Mouse (Mus musculus): ENCODE measurements around the gene Itk. TPM values are rescaled to one million over a fixed set of nuclear protein-coding genes. Genes with fewer than 3 reads are reported as not detected.

Itk gene
- polyA plus RNA-seq, 1 experiment from 2014 or later = not detected

DNA sequence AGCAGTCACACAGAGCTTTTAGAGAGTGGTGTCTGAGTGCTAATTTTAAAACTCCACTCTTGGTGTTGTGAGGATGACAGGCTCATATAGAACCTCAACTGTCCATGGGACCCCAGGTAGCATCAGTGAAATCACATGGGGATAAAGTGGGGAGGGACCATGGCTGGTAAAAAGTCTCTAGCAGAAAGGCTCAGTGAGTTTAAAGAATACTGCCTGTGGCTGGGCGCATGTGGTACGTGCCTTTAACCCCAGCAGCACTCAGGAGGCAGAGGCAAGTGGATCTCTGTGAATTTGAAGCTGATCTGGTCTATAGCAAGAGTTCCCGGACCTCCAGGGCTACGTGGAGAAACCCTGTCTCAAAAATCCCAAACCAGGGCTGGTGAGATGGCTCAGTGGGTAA lies 6.8 kb downstream of the Itk start:
- 79% methylated on average over 4 of the region's 4 CpGs for WGBS
- ATAC-seq = no peak
- no peak overlapping the region for H3K4me3 ChIP-seq (ENCODE audit: low read length)
- no peaks in the 10 kb centered on the region for H3K36me3 ChIP-seq (ENCODE audit: control insufficient read depth, insufficient read depth, low read length)
- H3K4me1 ChIP-seq (ENCODE audit: control insufficient read depth, insufficient read depth, low read depth, low read length) = no peaks in the 10 kb centered on the region
- H3K9ac ChIP-seq (ENCODE audit: low read depth, low read length) = no peak overlapping the region
- H3K27me3 ChIP-seq (replicated peaks; ENCODE audit: control insufficient read depth, insufficient read depth, low read length) = no peaks in the 10 kb centered on the region
- H3K27ac ChIP-seq (ENCODE audit: low read depth, low read length) = no peak overlapping the region
- no peak overlapping the region for H3K4me2 ChIP-seq (ENCODE audit: low read length)
- no peaks in the 10 kb centered on the region for H3K9me3 ChIP-seq (ENCODE audit: control insufficient read depth, low read length)

DNA sequence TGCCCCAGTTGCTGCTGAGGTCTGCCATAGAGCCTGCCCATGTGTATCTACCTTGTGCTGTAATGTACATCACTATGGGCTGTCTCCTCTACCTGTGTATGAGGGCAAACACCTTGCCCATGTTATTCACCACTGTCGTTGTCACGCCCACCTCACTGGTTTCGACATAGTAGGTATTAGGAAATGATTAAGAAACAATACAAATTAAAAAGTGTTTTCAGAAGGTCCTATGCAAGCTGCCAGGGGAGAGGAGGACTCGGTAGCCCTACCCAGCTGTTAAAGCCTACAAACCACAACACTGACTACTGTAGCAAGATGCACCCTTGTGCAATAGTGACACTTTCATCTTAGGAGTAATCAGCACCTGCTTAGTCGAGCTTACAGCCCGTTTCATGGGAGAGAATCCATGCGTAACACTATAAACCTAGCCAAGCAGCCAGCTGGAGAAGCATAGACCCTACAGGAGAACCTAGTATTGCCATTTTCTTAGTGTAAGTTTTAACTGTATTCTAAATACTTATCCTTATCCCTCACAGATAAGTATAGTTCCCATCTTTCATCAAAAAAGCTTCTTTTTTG lies 9.1 kb downstream of the Itk start:
- Histone ChIP-seq H3K4me1 (ENCODE audit: control insufficient read depth, insufficient read depth, low read depth, low read length) (no peaks in the 10 kb centered on the region), H3K27ac (ENCODE audit: low read depth, low read length) (no peak overlapping the region), H3K9ac (ENCODE audit: low read depth, low read length) (no peak overlapping the region), H3K27me3 (replicated peaks; ENCODE audit: control insufficient read depth, insufficient read depth, low read length) (no peaks in the 10 kb centered on the region), H3K36me3 (ENCODE audit: control insufficient read depth, insufficient read depth, low read length) (no peaks in the 10 kb centered on the region), H3K9me3 (ENCODE audit: control insufficient read depth, low read length) (no peaks in the 10 kb centered on the region), H3K4me3 (ENCODE audit: low read length) (no peak overlapping the region), H3K4me2 (ENCODE audit: low read length) (no peak overlapping the region)
- WGBS = 87% methylated on average over 7 of the region's 7 CpGs
- ATAC-seq = no peak

DNA sequence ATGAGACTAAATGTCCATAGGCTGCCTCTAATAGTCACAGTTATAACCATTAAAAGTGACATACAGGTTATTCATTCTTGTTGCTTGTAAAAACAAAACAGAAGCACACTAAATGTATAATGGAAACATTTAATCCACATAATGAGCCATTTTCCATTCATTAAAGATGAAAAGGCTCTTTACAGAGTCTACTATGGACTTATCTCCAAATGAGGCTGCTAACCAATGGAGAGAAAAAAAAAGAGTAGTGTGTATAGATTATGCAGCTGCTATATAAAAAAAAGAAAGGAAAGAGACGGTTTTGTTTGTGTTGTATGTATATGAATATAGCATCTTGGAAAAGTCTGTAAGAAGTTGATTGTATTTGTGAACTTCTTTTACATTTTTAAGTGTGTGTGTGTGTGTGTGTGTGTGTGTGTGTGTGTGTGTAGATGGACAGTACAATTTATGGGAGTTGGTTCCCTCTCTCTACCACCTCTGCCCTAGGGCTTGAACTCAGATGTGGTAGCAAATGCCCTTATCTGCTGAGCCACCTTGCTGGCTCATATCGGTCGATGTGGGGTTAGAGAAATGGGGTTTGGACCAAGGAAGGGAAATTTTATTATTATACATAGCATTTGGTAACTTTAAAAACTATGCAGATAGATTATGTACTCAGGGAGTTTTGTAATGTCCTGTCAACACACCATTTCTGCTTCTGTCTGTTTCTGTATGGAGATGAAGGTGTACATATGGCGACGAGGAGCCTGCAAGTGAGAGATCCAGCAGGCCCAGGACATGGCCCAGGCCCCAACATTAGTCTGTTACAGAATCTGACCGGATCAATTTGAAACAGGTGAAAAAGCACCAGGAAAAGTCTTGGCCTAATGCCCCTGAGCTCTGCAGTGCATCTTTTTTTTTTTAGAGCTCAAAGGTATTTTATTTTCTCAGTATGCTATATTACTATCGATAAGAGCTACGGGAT lies 11.2 kb downstream of the Itk start:
- H3K27me3 ChIP-seq (replicated peaks; ENCODE audit: control insufficient read depth, insufficient read depth, low read length) = no peaks in the 10 kb centered on the region
- no peak overlapping the region for H3K4me3 ChIP-seq (ENCODE audit: low read length)
- H3K4me2 ChIP-seq (ENCODE audit: low read length) = no peak overlapping the region
- H3K27ac ChIP-seq (ENCODE audit: low read depth, low read length) = no peak overlapping the region
- H3K9me3 ChIP-seq (ENCODE audit: control insufficient read depth, low read length) = no peaks in the 10 kb centered on the region
- WGBS = 91% methylated on average over 8 of the region's 8 CpGs
- no peaks in the 10 kb centered on the region for H3K4me1 ChIP-seq (ENCODE audit: control insufficient read depth, insufficient read depth, low read depth, low read length)
- no peaks in the 10 kb centered on the region for H3K36me3 ChIP-seq (ENCODE audit: control insufficient read depth, insufficient read depth, low read length)
- ATAC-seq = no peak
- no peak overlapping the region for H3K9ac ChIP-seq (ENCODE audit: low read depth, low read length)

DNA sequence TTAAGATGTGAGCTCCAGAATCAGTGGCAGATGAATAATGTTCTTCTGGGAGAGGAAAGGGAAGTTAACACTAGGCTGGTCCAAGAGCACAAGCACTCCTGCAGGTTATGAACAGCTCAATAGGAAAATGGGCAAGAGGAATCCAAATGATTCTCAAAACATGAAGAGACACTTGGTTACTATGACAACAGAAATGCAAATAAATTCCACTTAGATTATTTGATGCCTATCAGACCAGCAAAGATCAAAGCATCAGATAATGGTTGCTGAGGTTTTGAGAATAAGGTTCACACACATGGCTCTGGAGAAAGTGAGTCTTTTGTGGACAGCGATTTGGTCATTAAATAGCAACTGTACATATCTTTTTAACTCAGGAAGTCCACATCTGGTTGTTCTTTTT lies 12.0 kb downstream of the Itk start:
- no peaks in the 10 kb centered on the region for H3K4me1 ChIP-seq (ENCODE audit: control insufficient read depth, insufficient read depth, low read depth, low read length)
- WGBS = 84% methylated on average over 1 of the region's 1 CpGs
- no peak overlapping the region for H3K27ac ChIP-seq (ENCODE audit: low read depth, low read length)
- ATAC-seq = no peak
- no peaks in the 10 kb centered on the region for H3K36me3 ChIP-seq (ENCODE audit: control insufficient read depth, insufficient read depth, low read length)
- no peak overlapping the region for H3K4me2 ChIP-seq (ENCODE audit: low read length)
- H3K9me3 ChIP-seq (ENCODE audit: control insufficient read depth, low read length) = no peaks in the 10 kb centered on the region
- H3K9ac ChIP-seq (ENCODE audit: low read depth, low read length) = no peak overlapping the region
- H3K4me3 ChIP-seq (ENCODE audit: low read length) = no peak overlapping the region
- H3K27me3 ChIP-seq (replicated peaks; ENCODE audit: control insufficient read depth, insufficient read depth, low read length) = no peaks in the 10 kb centered on the region

DNA sequence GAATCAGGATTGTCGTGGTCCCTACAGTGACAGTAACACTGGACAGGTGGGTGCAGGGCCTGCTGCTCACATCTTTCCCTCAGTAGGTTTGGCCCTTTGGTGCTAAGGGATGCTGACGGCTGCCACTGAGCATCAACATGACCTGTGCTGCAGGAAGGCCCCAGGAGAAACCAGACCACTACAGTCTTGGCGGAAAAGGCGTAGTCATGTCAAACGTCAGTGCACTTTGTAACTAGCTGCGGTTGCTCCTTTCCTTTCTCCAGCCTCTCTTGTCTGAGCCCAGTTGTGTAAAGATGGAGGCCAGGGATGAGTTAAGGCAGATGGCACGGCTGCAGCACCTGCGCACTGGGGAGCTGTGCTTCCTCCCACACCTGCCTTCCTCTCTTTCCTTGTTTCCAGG lies 14.3 kb downstream of the Itk start:
- Histone ChIP-seq H3K4me1 (ENCODE audit: control insufficient read depth, insufficient read depth, low read depth, low read length) (no peaks in the 10 kb centered on the region), H3K36me3 (ENCODE audit: control insufficient read depth, insufficient read depth, low read length) (no peaks in the 10 kb centered on the region), H3K27me3 (replicated peaks; ENCODE audit: control insufficient read depth, insufficient read depth, low read length) (no peaks in the 10 kb centered on the region), H3K27ac (ENCODE audit: low read depth, low read length) (no peak overlapping the region), H3K4me2 (ENCODE audit: low read length) (no peak overlapping the region), H3K9ac (ENCODE audit: low read depth, low read length) (no peak overlapping the region), H3K4me3 (ENCODE audit: low read length) (no peak overlapping the region), H3K9me3 (ENCODE audit: control insufficient read depth, low read length) (no peaks in the 10 kb centered on the region)
- WGBS = 81% methylated on average over 8 of the region's 8 CpGs
- no peak for ATAC-seq

DNA sequence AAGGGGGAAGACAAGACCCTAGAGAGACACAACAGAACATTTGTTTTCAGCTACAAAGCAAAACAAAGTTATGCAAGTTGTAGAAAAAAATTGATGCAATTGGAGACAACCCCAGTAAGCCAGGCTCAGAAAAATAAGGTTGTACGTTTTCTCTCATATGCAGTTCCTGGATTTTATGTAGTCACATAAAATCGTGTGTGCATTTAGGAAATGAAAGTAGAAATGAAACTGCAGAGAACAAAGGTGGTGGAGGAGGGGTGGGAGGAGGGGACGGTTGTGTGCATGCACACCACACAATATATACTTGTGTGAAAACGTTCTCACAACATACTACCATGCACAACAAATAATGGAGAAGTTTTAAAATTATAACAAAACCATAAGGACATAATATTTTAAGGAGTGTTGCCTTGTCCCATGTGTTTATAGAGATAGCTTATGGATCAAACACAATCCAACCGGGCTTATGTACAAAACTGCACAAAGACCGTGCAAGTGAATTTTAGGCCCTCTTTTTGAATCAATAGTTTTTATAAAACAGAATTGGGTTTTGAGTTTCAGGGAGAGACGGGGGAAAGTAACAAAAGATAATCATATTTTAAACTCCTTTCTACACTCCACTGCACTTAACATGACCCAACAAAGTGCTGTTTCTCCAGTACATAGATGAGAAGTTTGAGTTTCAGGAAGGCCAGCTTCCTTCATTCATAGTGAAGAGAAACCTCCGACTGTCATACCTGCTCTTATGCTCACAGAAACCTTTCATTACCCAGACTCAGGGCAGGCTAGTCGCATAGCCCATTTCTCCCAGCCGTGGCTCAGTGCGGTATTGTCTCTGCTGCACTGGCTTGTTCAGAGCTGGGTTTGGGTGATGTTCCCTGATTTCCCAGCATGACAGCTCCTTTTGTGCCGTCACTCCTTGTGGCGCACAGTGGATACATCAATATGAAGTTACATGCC lies 16.0 kb downstream of the Itk start:
- H3K36me3 ChIP-seq (ENCODE audit: control insufficient read depth, insufficient read depth, low read length) = no peaks in the 10 kb centered on the region
- no peak overlapping the region for H3K4me2 ChIP-seq (ENCODE audit: low read length)
- 85% methylated on average over 13 of the region's 13 CpGs for WGBS
- ATAC-seq = no peak
- H3K27me3 ChIP-seq (replicated peaks; ENCODE audit: control insufficient read depth, insufficient read depth, low read length) = no peaks in the 10 kb centered on the region
- no peak overlapping the region for H3K4me3 ChIP-seq (ENCODE audit: low read length)
- H3K4me1 ChIP-seq (ENCODE audit: control insufficient read depth, insufficient read depth, low read depth, low read length) = no peaks in the 10 kb centered on the region
- no peak overlapping the region for H3K9ac ChIP-seq (ENCODE audit: low read depth, low read length)
- no peaks in the 10 kb centered on the region for H3K9me3 ChIP-seq (ENCODE audit: control insufficient read depth, low read length)
- no peak overlapping the region for H3K27ac ChIP-seq (ENCODE audit: low read depth, low read length)

DNA sequence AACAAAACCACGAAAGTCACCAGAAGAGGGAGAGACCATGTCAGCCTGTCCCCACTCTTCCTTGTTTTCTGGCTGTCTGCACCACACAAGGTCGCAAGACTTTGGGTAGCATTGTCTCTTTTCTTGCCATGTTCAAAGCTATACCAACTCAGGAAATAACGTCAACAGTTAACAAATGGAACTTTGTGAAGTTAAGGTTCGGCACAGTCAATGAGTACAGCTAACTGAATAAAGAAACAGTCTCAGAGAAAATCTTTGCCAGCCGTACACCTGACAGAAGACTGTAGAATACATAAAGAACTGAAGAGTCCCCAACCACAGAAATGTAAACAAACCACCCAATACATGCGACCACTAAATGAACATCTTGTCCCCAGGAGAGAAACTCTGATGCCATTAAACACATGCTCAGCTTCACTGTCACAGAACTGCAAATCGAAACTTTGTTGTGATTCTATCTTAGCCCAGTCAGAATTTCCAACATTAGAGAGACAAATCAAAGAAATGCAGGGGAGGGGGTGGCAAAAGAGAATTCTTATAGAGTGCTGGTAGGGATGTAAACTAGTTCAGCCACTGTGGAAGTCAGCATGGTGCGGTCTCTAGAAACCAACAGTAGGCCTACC lies 16.9 kb downstream of the Itk start:
- no peak overlapping the region for H3K9ac ChIP-seq (ENCODE audit: low read depth, low read length)
- no peaks in the 10 kb centered on the region for H3K27me3 ChIP-seq (replicated peaks; ENCODE audit: control insufficient read depth, insufficient read depth, low read length)
- no peak overlapping the region for H3K4me3 ChIP-seq (ENCODE audit: low read length)
- no peak overlapping the region for H3K4me2 ChIP-seq (ENCODE audit: low read length)
- WGBS = 84% methylated on average over 8 of the region's 8 CpGs
- no peaks in the 10 kb centered on the region for H3K4me1 ChIP-seq (ENCODE audit: control insufficient read depth, insufficient read depth, low read depth, low read length)
- no peak overlapping the region for H3K27ac ChIP-seq (ENCODE audit: low read depth, low read length)
- H3K9me3 ChIP-seq (ENCODE audit: control insufficient read depth, low read length) = no peaks in the 10 kb centered on the region
- ATAC-seq = no peak
- no peaks in the 10 kb centered on the region for H3K36me3 ChIP-seq (ENCODE audit: control insufficient read depth, insufficient read depth, low read length)

DNA sequence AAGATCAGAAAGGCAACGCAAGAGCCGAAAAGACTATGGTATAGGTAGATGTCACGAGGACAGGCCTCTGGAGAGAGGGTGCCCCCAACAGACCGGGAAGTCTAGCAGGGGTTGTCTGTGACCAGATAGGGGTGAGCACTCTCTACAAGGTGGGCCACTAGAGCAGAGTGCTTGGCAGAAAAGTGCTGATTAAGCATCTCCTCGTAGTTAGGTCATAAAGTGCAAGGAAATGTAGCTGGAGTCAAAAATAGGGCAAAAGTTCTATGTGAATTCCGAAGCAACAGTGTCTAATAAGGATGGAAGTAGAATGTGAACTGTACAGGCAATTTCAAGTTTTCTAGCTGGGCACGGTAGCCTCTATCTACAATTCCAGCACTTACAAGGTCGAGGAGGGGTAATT lies 18.1 kb downstream of the Itk start:
- Histone ChIP-seq H3K4me2 (ENCODE audit: low read length) (no peak overlapping the region), H3K27ac (ENCODE audit: low read depth, low read length) (no peak overlapping the region), H3K9ac (ENCODE audit: low read depth, low read length) (no peak overlapping the region), H3K27me3 (replicated peaks; ENCODE audit: control insufficient read depth, insufficient read depth, low read length) (no peaks in the 10 kb centered on the region), H3K4me1 (ENCODE audit: control insufficient read depth, insufficient read depth, low read depth, low read length) (no peaks in the 10 kb centered on the region), H3K4me3 (ENCODE audit: low read length) (no peak overlapping the region), H3K36me3 (ENCODE audit: control insufficient read depth, insufficient read depth, low read length) (no peaks in the 10 kb centered on the region), H3K9me3 (ENCODE audit: control insufficient read depth, low read length) (no peaks in the 10 kb centered on the region)
- ATAC-seq = no peak
- 92% methylated on average over 8 of the region's 8 CpGs for WGBS
